Comparison of ENCODE assay signal across 11 mouse cellular contexts in the genomic region with DNA sequence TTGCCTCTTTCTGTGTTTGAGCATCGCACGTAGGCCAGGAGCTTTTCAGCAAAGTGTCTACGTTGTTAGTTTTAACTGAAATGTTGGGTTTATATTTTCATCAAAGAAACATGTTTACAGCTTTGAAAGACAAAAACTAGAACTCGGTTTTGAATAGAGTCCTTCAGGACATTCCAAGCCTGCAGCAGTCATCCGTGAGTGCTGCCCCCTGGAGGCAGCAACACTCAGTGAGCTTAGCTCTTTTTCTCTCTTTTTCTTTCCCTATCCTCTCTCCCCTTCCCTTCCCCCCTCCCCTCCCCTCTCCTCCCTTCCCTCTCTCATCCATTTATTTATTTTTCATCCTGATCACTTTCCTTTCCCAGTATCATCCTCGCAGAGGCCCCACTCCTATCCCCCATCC. TPM values are rescaled to one million over a fixed set of nuclear protein-coding genes. Genes with fewer than 3 reads are reported as not detected.
DNase-seq lines count a peak whose midpoint lies in the region; ATAC-seq and TF ChIP-seq lines count a peak whose summit lies in the region.
"Had no signal": no experiment of that assay in that cellular context is flagged by ENCODE, and none has a peak within 500 bp of the region (broad histone marks: within the 10 kb centered on the region; RNA-seq: fewer than 3 reads in every experiment).

No protein-coding gene starts in this region.

- DNase-seq in embryo, embryonic 10 days (ENCODE audit: low spot score): peak; percentile 40
- no peak for DNase-seq in embryo, embryonic 9.5 days (ENCODE audit: extremely low spot score)
- DNase-seq in layer of hippocampus, postnatal 10 days (ENCODE audit: low spot score in 2 of 2): peak; percentile 9 to 13
- DNase-seq in layer of hippocampus, adult 11-12 months (ENCODE audit: low spot score): no peak
- DNase-seq in R1 (ENCODE audit: low read depth, low spot score): peak; percentile 60
- peak; percentile 60 for DNase-seq in lung, embryonic 14.5 days
- DNase-seq in forebrain, embryonic 11.5 days (ENCODE audit: low spot score): no peak
- no peak for DNase-seq in urinary bladder, postnatal 4 days (ENCODE audit: low spot score in 2 of 2)

- H3K9me3 ChIP-seq in lung, embryonic 14.5 days (ENCODE audit: low read depth, low read length): no peaks in the 10 kb centered on the region
- no peaks in the 10 kb centered on the region for H3K9me3 ChIP-seq in forebrain, embryonic 11.5 days (ENCODE audit: control insufficient read depth, low read length)
- H3K9me3 ChIP-seq: embryonic facial prominence, embryonic 12.5 days had no signal

- H3K36me3 ChIP-seq in lung, embryonic 14.5 days (ENCODE audit: insufficient read depth): no peaks in the 10 kb centered on the region
- H3K36me3 ChIP-seq in forebrain, embryonic 11.5 days (ENCODE audit: control insufficient read depth, insufficient read depth, low read length): no peaks in the 10 kb centered on the region
- H3K36me3 ChIP-seq: embryonic facial prominence, embryonic 12.5 days had no signal

- no peak overlapping the region for H3K4me3 ChIP-seq in lung, embryonic 14.5 days (ENCODE audit: low read depth, low read length)
- H3K4me3 ChIP-seq in forebrain, embryonic 11.5 days (ENCODE audit: low read depth, low read length): no peak overlapping the region
- H3K4me3 ChIP-seq: embryonic facial prominence, embryonic 12.5 days had no signal

- ATAC-seq in lung, embryonic 14.5 days (ENCODE audit: insufficient read depth): no peak
- no peak for ATAC-seq in forebrain, embryonic 11.5 days (replicated peaks; ENCODE audit: low FRiP score)

- peak; percentile 50 for TF ChIP-seq CTCF in lung, embryonic 14.5 days (IDR thresholded peaks at IDR 0.05; ENCODE audit: low read depth)

- H3K9ac ChIP-seq in lung, embryonic 14.5 days: no peak overlapping the region
- no peak overlapping the region for H3K9ac ChIP-seq in forebrain, embryonic 11.5 days (ENCODE audit: low read length)
- H3K9ac ChIP-seq: embryonic facial prominence, embryonic 12.5 days; hindbrain, embryonic 14.5 days had no signal

- H3K27ac ChIP-seq in lung, embryonic 14.5 days (ENCODE audit: low read depth): no peak overlapping the region
- H3K27ac ChIP-seq in forebrain, embryonic 11.5 days (ENCODE audit: low read depth, low read length): no peak overlapping the region
- H3K27ac ChIP-seq: embryonic facial prominence, embryonic 12.5 days; hindbrain, embryonic 14.5 days had no signal

- H3K27me3 ChIP-seq in lung, embryonic 14.5 days (ENCODE audit: insufficient read depth, low read length): no peaks in the 10 kb centered on the region
- no peaks in the 10 kb centered on the region for H3K27me3 ChIP-seq in forebrain, embryonic 11.5 days (ENCODE audit: control insufficient read depth, insufficient read depth, low read length)
- H3K27me3 ChIP-seq: embryonic facial prominence, embryonic 12.5 days had no signal

- WGBS in lung, embryonic 14.5 days: 44% methylated on average over 6 of the region's 6 CpGs
- WGBS in forebrain, embryonic 11.5 days: 59% methylated on average over 6 of the region's 6 CpGs

- no peaks in the 10 kb centered on the region for H3K4me1 ChIP-seq in lung, embryonic 14.5 days (ENCODE audit: insufficient read depth)
- no peaks in the 10 kb centered on the region for H3K4me1 ChIP-seq in forebrain, embryonic 11.5 days (replicated peaks; ENCODE audit: control insufficient read depth, insufficient read depth, low read length)
- H3K4me1 ChIP-seq: embryonic facial prominence, embryonic 12.5 days had no signal

- H3K4me2 ChIP-seq in lung, embryonic 14.5 days: no peak overlapping the region
- H3K4me2 ChIP-seq in forebrain, embryonic 11.5 days (ENCODE audit: low read depth, low read length, severe bottlenecking): no peak overlapping the region
- H3K4me2 ChIP-seq: embryonic facial prominence, embryonic 12.5 days; hindbrain, embryonic 14.5 days; liver, embryonic 11.5 days had no signal

RNA-seq across cellular contexts. Expression of a gene that starts 19.5 kb away (rescaled TPM):
- total RNA-seq in layer of hippocampus, postnatal 10 days (2021): under 1 TPM in 1 of 2 experiments, not detected in 1; 0.39 TPM
- polyA plus RNA-seq in lung, embryonic 14.5 days (2014; fragmentation: Nextera tagmentation; extraction: Ambion mirVana): 0.22 and 0.42 TPM in 2 replicates
- 0.48 and 0.97 TPM in 2 replicates for polyA plus RNA-seq in forebrain, embryonic 11.5 days (2014; fragmentation: Nextera tagmentation; extraction: Ambion mirVana)

Comparison
In these comparisons a context has a peak if more than half of its experiments do, and no peak if none do; other contexts are left out.
1. DNase-seq: peak in embryo, embryonic 10 days (single experiment), layer of hippocampus, postnatal 10 days (2 of 2), R1 (single experiment) and lung, embryonic 14.5 days (single experiment); none in embryo, embryonic 9.5 days (single experiment), layer of hippocampus, adult 11-12 months (single experiment), forebrain, embryonic 11.5 days (single experiment) and urinary bladder, postnatal 4 days (0 of 2).